Mouse (Mus musculus): ENCODE data around the gene Acss1. TPM values are rescaled to one million over a fixed set of nuclear protein-coding genes. Genes with fewer than 3 reads are reported as not detected.

Gene Acss1
- total RNA-seq (2023), result 72.7 to 88.6 TPM (median 77.1 TPM) in 4 replicates

DNA sequence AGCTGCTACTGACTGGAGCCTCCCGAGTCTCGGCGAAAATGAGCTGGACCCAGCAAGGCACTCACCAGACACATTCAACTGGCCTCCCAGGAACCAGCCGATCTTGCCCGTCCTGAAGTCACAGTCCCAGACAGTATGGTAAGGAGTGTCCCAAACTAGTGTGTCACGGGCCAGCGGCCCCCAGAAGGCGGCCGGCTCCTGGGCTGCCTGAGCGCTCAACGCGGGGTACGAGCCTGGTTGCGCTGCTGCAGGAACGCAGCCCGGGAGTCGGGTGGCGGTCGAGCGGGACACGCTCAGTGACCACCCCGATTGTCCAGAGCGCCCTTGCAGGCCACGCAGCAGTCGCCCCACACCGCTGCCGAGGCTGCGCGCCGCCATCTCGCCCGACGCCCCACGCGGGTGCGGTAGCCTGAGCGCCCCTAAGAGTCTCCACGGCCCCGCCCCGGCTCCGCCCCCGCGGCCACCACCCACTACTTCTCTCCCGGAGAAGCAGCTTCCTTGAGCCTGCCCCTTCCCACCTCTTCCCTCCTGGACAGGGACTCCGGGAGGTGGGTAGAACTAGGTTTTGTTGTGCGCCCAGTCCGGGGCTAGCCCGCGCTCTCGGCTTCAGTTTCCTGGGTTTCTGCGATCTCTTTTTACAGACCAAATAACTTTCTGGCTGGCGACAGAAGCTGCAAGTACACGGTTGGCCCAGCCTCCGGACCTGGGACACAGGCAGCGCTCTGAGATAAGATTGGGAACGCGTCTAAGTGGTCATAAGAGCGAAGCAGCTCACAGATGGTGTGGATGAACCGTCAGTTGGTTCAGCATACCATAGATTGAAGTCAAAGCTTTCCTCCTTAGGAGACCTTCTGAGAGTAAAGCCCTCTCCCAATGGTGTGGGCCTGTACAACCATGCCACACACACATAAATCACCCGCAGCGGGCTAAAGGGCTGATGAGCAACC lies at the start of gene Acss1:
Acss1 (minus strand) TSS at position 681 of the 947 bp plus-strand sequence.

DNA sequence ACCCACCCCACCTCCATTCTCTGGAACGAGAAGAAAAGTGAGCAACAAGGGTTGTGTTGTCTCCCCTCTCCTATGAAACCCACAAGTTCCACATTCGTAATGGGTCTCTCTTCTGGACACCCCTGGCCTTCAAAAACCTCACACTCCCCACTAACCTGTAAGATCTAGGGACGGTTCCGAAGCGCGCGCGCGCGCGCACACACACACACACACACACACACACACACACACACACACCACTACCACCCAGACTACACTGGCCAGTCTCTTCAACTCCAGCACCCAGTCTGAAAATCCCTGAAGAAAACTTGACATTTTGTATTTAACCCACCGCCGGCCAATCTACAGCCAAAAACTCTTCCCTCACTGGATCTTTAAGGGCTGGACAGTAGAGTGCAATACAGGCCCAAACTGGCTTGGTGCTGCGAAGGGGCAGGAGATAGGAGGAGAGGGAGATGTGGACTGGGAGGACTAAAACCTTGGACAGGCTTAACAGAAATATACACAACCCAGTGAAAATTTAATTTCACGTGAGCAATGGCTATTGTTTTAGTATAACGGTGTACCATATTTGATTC lies 21.0 kb upstream of the Acss1 start, which contains the start of gene Vsx1:
Vsx1 (minus strand) TSS at position 138 of the 578 bp plus-strand sequence.

DNA sequence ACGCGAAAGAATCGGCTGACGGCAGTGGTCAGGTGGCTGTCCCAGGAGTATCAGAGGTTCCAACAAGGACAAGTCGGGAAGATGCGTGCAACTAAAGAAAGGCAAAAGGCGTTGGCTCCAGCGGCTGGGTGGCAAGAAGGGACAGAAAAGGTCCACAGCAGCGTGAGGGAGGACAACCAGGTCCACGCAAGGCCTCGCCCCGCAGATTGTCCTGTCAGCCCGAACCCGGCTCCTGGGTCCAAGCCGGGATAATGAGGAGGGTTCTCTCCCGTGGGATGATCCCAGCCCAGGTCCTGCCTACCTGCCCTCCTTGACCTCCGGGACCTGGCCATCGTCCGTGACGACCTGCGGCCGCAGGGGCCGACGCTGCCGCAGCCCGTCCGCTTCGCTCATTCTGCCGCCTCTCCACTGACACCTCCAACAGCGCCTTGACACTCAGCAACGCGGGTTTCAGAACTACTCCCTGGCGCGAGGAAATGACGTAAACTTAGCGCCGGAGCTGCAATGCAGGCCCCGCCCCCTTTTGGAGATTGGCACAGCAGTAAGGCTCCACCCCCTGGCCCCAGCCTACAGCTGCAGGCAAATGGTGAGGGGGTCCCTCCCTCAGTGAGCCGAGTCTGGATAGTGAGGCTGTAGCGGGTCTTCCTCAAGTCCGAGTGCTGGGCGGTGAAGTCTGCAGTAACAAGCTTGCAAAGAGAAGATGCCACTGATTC lies 60.1 kb downstream of the Acss1 start, which contains the start of gene Apmap:
Apmap (minus strand) TSS at position 481 of the 713 bp plus-strand sequence.

DNA sequence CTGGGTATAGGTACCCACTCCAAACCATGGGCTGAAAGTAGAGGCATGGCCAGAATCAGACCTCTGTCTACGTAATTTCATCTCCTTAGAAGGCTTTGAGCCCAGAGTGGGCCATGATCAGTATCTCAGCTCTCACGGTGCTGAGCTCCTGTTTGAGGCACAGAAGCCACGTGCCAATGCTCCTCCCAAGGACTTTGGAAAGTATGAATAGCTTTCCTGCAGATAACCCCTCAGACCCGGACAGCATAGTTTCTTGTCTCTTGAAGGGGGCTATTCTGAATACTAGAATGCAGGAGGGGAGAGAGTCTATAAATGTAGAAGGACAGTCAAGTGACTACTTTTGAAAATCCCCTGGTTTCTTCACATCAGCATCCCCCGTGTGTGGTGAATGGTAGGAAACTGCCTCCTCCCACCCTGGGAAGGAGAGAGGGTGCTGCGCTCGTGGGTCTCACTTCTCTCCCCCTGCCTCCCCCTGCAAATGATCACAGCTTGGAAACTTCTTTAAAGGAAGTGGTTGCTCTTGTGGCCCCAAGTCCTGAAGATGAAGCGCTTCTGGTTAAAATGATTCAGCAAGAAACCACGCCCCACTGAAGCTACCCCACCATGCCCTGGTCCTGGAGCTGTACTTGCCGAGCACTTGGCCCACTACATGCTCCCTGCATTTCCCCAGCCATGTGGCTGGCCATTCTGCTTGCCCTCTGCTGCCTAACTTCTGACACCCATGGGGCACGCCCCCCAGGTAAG lies 98.3 kb downstream of the Acss1 start, which contains the start of gene Cst7:
Cst7 (plus strand) TSS at position 569 of the 744 bp plus-strand sequence.

Other genes with a start within 250 kb of the Acss1 start
- 2.9 to 4.4 TPM (median 4.0 TPM) in 4 replicates for gene Zfp442, start 217.0 kb downstream of the Acss1 start, total RNA-seq (2023)
- gene Zfp345, start 183.4 kb downstream of the Acss1 start, total RNA-seq (2023), result 1.0 to 1.3 TPM (median 1.2 TPM) in 4 replicates
- gene Cst7, start 98.1 kb downstream of the Acss1 start, total RNA-seq (2023), result not detected in 4 replicates
- gene Apmap, start 59.9 kb downstream of the Acss1 start, total RNA-seq (2023), result 22.2 to 24.9 TPM (median 23.2 TPM) in 4 replicates
- not detected in 4 replicates for gene Vsx1, start 20.9 kb upstream of the Acss1 start, total RNA-seq (2023)
- gene Entpd6, start 80.5 kb upstream of the Acss1 start, total RNA-seq (2023), result 26.1 to 29.0 TPM (median 26.4 TPM) in 4 replicates
- gene Pygb, start 118.2 kb upstream of the Acss1 start, total RNA-seq (2023), result 45.4 to 58.2 TPM (median 49.1 TPM) in 4 replicates
- gene Abhd12, start 236.2 kb upstream of the Acss1 start, total RNA-seq (2023), result 56.2 to 72.1 TPM (median 59.0 TPM) in 4 replicates
- 3.9 to 5.2 TPM (median 4.7 TPM) in 4 replicates for gene Gins1, start 236.9 kb upstream of the Acss1 start, total RNA-seq (2023)

Measured in B cell, adult 62 days (primary cell).